Mouse (Mus musculus) kidney, embryonic 16.5 days (tissue): ENCODE measurements at regions not wholly inside any gene's neighbourhood (a gene's known extent, or its start where the extent isn't known, plus 50 kb on each side); places are given as distances from the start of the nearest gene placed in this dataset.
A peak's percentile ranks its signal among the peaks of the same experiment; 100 is the strongest.

Source experiments
- ATAC-seq: fragments of 200-750 bp; cut with Nextera tagmentation; 2 replicates; pipeline ENCODE4 v1.8.0; 2017; ENCODE audit warnings: moderate TSS enrichment; ENCODE audit not compliant: low FRiP score, low TSS enrichment
- H3K27ac ChIP-seq: fragments of 300-500 bp; sonication (generic); 2 replicates; pipeline ENCODE4 v1.5.1; 2014; ENCODE audit warnings: low read length
- H3K27me3 ChIP-seq: fragments of 300-500 bp; sonication (generic); 2 replicates; pipeline ENCODE4 v1.6.1; 2014; ENCODE audit warnings: low read length, control low read depth, mixed read lengths; ENCODE audit not compliant: insufficient read depth
- H3K36me3 ChIP-seq: fragments of 300-500 bp; sonication (generic); 2 replicates; pipeline ENCODE4 v1.6.1; 2014; ENCODE audit warnings: low read length, control low read depth, mixed read lengths; ENCODE audit not compliant: insufficient read depth
- H3K4me1 ChIP-seq: fragments of 300-500 bp; sonication (generic); 2 replicates; pipeline ENCODE4 v1.6.1; 2014; ENCODE audit warnings: low read length, control low read depth, mixed read lengths; ENCODE audit not compliant: insufficient read depth
- H3K4me2 ChIP-seq: fragments of 300-500 bp; sonication (generic); replicated peaks from 2 replicates; pipeline ENCODE4 v1.6.1; 2014; ENCODE audit warnings: low read depth, low read length
- H3K4me3 ChIP-seq: fragments of 300-500 bp; sonication (generic); 2 replicates; pipeline ENCODE4 v1.5.1; 2014; ENCODE audit warnings: mild to moderate bottlenecking, low read length
- H3K9ac ChIP-seq: fragments of 300-500 bp; sonication (generic); replicated peaks from 2 replicates; pipeline ENCODE4 v1.6.1; 2014; ENCODE audit warnings: low read length
- H3K9me3 ChIP-seq: fragments of 300-500 bp; sonication (generic); 2 replicates; pipeline ENCODE4 v1.6.1; 2016; ENCODE audit warnings: low read length, control low read depth
- WGBS: fragments of 180-500 bp; shearing (Covaris S2); extraction: QIAGEN DNeasy Blood & Tissue Kit; methylation state at CpG from one replicate; pipeline ENCODE4 v1.1.7; 2014; 5-methylcytosine and 5-hydroxymethylcytosine counted together

DNA sequence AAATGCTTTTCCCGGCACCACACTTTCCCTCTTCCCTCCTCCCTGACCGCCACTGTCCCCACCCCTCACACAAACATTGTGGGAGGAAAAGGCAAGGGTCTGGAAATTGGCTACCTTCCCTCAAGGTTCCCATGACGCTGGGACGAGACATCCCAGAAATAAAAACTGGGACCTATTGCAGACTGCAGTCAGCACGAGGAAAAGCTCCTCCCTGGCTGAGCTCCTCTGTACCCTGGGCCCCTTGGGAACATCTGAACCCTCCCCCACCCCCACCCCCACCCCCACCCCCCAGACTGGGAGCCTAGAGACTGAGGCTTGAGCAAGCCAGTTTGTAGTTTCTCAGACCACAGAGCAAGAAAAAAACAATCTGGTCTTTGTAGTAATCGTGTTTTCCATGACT, 89.5 kb upstream of the Syt13 start:
- ATAC-seq = peak; percentile 60; the same call in 1 of the 2 replicates
- Histone ChIP-seq H3K4me1 (peaks cover 16% of the 10 kb centered on the region), H3K9ac (no peak overlapping the region), H3K4me2 (no peak overlapping the region), H3K4me3 (no peak overlapping the region), H3K27me3 (no peaks in the 10 kb centered on the region), H3K36me3 (no peaks in the 10 kb centered on the region), H3K27ac (no peak overlapping the region), H3K9me3 (no peaks in the 10 kb centered on the region)
- 5% methylated on average over 6 of the region's 6 CpGs for WGBS

DNA sequence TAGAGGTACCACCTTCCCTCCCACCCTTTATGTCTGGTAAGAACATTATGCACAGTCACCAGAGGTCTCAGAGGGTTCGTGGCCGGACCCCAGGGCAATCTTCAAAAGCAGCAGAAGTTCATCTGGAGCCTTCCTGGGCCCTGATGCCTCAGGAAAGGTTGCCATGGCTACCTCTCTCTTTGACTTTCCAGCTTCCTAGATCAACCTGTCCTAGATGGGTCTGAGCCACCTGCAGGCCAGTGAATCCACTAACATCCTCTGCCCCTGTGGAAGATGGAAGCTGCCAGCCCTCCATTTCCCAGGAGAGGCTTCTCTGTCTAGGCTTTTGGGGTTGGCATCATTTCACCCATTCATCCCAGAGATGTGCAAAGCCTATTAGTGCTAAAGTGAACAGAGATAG, 84.8 kb upstream of the Syt13 start:
- Histone ChIP-seq H3K4me2 (no peak overlapping the region), H3K27ac (no peak overlapping the region), H3K36me3 (no peaks in the 10 kb centered on the region), H3K4me1 (peaks cover 13% of the 10 kb centered on the region), H3K9ac (no peak overlapping the region), H3K4me3 (no peak overlapping the region), H3K27me3 (no peaks in the 10 kb centered on the region), H3K9me3 (no peaks in the 10 kb centered on the region)
- 62% methylated on average over 2 of the region's 2 CpGs for WGBS
- ATAC-seq = peak; percentile 5; the same call in 1 of the 2 replicates

DNA sequence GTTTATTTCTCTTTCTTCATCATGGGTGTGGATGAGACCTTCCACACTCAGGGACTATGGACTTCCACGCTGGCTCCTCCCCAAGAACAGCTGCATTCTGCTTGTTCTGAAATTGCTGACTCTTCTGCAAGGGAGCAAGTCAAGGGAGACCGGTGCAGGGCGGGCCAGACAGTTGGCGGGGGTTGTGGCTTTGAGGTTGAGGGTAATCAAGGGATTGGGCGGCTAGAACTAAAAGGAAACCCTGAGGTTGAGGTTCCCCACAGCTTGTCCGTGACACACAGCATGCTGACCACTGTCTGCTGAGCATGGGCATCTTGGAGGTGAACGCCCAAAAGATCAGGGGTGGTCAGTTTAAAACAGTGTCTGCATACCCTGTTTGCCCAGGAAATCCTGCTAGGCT, 83.1 kb upstream of the Syt13 start:
- ATAC-seq = no peak
- no peaks in the 10 kb centered on the region for H3K9me3 ChIP-seq
- no peaks in the 10 kb centered on the region for H3K36me3 ChIP-seq
- H3K4me3 ChIP-seq = no peak overlapping the region
- H3K27ac ChIP-seq = no peak overlapping the region
- no peaks in the 10 kb centered on the region for H3K27me3 ChIP-seq
- H3K9ac ChIP-seq = no peak overlapping the region
- H3K4me2 ChIP-seq = no peak overlapping the region
- WGBS = 58% methylated on average over 7 of the region's 7 CpGs
- peaks cover 7% of the 10 kb centered on the region for H3K4me1 ChIP-seq

DNA sequence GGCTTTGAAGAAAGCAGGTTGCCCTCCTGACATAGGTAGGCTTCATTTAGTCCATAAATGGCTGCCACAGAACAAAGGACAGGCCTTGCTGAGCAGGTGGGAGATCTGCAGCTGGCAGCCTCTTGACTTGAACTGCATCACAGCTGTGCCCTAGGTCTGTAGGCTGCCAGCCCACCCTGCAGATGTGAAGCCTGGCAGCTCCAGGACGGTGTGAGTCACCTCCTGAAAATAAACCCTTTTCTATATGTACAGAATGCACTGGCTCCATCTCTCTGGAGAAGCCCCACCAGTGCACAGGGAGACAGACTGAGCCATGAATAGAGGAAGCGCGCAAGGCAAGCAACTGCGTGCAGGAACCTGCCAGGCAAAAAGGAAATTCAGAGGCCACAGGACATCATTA, 78.7 kb upstream of the Syt13 start:
- peaks cover 6% of the 10 kb centered on the region; the same call in 1 of the 2 replicates for H3K4me1 ChIP-seq
- no peaks in the 10 kb centered on the region for H3K36me3 ChIP-seq
- no peaks in the 10 kb centered on the region for H3K27me3 ChIP-seq
- no peak overlapping the region for H3K9ac ChIP-seq
- WGBS = 67% methylated on average over 4 of the region's 4 CpGs
- no peak for ATAC-seq
- H3K9me3 ChIP-seq = no peaks in the 10 kb centered on the region
- H3K27ac ChIP-seq = no peak overlapping the region
- no peak overlapping the region for H3K4me3 ChIP-seq
- no peak overlapping the region for H3K4me2 ChIP-seq

DNA sequence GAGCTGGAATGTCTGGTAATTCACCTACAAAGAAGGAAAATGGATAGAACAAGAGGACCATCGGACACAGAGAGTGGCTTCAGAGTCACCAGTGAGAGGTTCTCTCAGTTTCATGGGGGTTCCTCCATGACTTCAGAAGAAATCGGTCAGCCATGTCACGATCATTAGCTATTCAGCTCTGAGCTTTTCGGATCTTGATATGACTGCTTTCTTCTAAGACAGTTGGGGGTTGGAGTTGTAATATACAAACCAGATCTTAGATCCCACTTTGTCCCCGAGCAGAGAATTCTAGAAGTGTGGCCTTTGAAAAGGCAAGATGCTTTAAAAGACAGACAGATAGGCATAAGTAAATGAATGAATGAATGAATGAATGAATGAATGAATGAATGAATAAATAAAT, 76.9 kb upstream of the Syt13 start:
- Histone ChIP-seq H3K4me2 (no peak overlapping the region), H3K9me3 (no peaks in the 10 kb centered on the region), H3K36me3 (no peaks in the 10 kb centered on the region), H3K27ac (no peak overlapping the region), H3K27me3 (no peaks in the 10 kb centered on the region), H3K4me1 (peaks cover 6% of the 10 kb centered on the region; the same call in 1 of the 2 replicates), H3K4me3 (no peak overlapping the region), H3K9ac (no peak overlapping the region)
- WGBS = 72% methylated on average over 5 of the region's 5 CpGs
- ATAC-seq = no peak

DNA sequence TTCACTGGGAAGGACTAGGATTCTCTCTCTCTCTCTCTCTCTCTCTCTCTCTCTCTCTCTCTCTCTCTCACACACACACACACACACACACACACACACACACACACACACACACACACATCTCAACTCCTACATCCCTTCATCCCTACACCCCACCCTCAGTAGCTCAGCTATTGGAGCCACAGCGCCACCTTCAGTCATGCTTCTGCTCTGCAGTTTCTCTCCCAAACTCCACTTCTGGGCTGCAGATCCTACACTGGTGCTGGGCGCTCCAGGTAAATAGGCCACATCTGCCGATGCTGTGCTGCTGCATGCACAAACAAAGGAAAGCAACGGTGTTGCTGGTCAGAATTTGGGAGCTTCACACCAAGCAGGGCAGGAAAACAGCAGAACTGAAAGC, 74.9 kb upstream of the Syt13 start:
- Histone ChIP-seq H3K4me2 (no peak overlapping the region), H3K4me1 (peaks cover 15% of the 10 kb centered on the region), H3K27ac (no peak overlapping the region), H3K9me3 (no peaks in the 10 kb centered on the region), H3K9ac (no peak overlapping the region), H3K27me3 (no peaks in the 10 kb centered on the region), H3K4me3 (no peak overlapping the region), H3K36me3 (no peaks in the 10 kb centered on the region)
- no peak for ATAC-seq
- 33% methylated on average over 4 of the region's 4 CpGs for WGBS

DNA sequence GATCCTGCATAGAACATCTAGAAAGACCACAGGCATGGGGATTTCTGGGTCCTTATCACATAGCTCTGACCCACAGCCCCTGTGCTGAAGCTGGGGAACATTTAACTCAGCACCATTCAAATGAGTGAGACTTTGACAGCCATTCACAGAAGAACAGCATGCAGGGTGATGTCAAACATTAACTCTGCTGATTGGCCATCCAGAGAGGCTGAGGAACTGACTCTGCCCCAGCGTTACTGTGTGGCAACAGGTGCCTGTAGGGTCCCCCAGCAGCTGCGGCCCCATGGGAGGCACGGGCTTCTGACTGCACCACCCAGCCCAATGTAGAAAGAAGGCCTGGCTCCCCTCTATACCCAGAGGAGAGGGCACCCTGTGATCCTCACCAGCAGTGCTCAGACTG, 73.3 kb upstream of the Syt13 start:
- peaks cover 21% of the 10 kb centered on the region for H3K4me1 ChIP-seq
- 0 out of 2 replicates have a peak, but pooled peaks have one; percentile 11 for ATAC-seq
- 39% methylated on average over 3 of the region's 3 CpGs for WGBS
- no peak overlapping the region for H3K27ac ChIP-seq
- H3K9me3 ChIP-seq = no peaks in the 10 kb centered on the region
- no peak overlapping the region for H3K9ac ChIP-seq
- no peak overlapping the region for H3K4me3 ChIP-seq
- H3K4me2 ChIP-seq = no peak overlapping the region
- H3K36me3 ChIP-seq = no peaks in the 10 kb centered on the region
- no peaks in the 10 kb centered on the region for H3K27me3 ChIP-seq

DNA sequence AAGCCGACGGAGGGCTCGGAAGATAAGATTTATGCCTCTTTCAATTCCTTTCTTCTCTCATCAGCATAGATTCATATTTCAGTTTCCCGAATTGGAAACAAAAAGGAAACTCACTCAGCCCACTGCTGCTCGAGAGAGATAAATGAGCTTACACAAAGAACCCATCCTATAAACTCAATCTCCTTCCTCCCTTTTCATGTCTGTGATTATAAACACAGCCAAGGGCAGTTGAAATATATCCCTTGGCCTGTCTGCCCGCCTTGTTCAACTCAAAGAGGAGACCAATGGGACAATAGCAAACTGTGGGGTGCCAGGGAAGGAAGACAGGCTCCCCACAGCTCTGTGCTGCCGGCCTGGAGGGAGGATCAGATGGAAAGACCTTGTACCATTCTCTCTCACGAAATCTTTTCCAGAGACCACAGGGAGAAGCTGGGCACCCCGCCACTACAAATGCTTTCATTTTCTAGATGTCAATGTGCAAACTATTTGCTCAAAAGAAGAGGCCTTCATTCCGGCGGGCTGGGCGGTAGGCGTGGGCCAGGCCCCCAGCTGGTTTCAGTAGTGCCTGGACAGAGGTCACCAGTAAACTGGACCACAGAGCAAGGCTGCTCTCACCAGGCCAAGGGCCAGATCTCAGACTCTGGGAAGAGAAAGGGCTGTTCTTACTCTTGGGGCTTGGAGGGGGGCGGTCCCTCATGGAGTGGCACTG, 69.7 kb upstream of the Syt13 start:
- Histone ChIP-seq H3K4me2 (no peak overlapping the region), H3K9ac (no peak overlapping the region), H3K4me3 (no peak overlapping the region), H3K27ac (peak overlapping the region; percentile 84), H3K4me1 (peaks cover 20% of the 10 kb centered on the region), H3K36me3 (no peaks in the 10 kb centered on the region), H3K9me3 (no peaks in the 10 kb centered on the region), H3K27me3 (no peaks in the 10 kb centered on the region)
- WGBS = 29% methylated on average over 14 of the region's 14 CpGs
- ATAC-seq = peak; percentile 44; the same call in 1 of the 2 replicates

DNA sequence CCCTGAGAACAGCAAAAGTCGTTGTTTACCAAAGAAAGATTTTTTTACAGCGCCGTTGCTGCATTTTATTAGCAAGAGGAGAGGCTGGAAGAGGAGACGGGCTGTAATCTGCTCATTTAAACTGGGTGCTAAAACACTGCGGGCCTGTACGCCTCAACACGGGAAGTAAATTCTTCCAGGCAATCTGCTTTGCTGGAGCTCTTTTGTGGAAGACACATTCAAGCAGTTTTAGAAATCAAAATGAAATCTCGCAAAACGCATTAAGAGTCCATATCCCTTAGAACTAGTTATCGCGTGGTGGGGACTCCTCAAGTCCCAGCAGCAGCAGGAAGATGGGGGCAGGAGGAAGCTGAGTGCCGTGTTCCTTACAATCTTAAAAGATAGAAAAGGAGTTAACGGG, 65.9 kb upstream of the Syt13 start:
- Histone ChIP-seq H3K4me1 (peaks cover 20% of the 10 kb centered on the region), H3K4me2 (no peak overlapping the region), H3K9me3 (no peaks in the 10 kb centered on the region), H3K4me3 (no peak overlapping the region), H3K36me3 (no peaks in the 10 kb centered on the region), H3K27me3 (no peaks in the 10 kb centered on the region), H3K9ac (no peak overlapping the region), H3K27ac (no peak overlapping the region)
- WGBS = 28% methylated on average over 13 of the region's 13 CpGs
- no peak for ATAC-seq

DNA sequence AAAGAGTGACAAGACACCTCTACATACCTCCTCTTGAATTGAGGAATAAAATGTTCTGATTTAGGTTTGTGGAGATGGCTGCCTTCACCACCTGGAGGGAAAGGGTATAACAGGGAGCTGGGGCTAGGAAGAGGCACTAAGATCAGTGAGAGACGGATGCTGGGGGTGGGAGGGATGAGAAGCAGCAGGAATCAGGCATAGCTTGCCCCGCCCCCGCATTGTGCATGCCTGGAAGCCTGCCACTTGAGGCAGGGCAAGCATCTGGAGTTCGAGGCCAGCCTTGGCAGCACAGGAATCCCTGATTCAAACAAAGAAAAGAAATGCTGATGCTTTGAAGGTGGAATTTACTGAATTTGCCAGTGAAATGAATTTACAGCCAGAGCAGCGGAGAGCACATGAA, 63.6 kb upstream of the Syt13 start:
- H3K36me3 ChIP-seq = no peaks in the 10 kb centered on the region
- WGBS = 47% methylated on average over 5 of the region's 5 CpGs
- H3K9ac ChIP-seq = no peak overlapping the region
- H3K4me2 ChIP-seq = no peak overlapping the region
- H3K9me3 ChIP-seq = no peaks in the 10 kb centered on the region
- H3K4me3 ChIP-seq = no peak overlapping the region
- peaks cover 5% of the 10 kb centered on the region; the same call in 1 of the 2 replicates for H3K4me1 ChIP-seq
- ATAC-seq = no peak
- H3K27me3 ChIP-seq = no peaks in the 10 kb centered on the region
- no peak overlapping the region for H3K27ac ChIP-seq
